Mouse (Mus musculus): ENCODE measurements around the gene Acmsd.

Acmsd gene

DNA sequence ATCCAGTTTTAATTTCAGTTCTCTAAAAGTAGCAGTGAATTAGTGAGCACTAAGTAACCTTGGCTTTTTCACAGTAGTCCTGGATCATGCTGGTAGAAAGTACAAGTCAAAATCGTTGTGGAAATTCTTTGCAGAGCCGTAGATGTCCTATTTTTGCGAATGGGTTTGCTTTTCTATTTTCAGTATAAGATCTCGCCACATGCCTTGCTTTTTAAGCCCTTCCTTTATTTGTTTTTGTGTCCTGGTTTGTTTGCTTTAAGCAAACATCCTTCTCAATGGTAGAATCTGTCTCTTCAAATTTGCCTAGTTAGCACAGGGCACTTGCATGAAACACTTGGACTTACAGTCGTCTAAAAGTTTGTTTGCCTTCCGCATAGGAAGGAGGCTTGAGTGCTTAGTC is 47.0 kb downstream of the Acmsd start:
- DNase-seq, result no peak

DNA sequence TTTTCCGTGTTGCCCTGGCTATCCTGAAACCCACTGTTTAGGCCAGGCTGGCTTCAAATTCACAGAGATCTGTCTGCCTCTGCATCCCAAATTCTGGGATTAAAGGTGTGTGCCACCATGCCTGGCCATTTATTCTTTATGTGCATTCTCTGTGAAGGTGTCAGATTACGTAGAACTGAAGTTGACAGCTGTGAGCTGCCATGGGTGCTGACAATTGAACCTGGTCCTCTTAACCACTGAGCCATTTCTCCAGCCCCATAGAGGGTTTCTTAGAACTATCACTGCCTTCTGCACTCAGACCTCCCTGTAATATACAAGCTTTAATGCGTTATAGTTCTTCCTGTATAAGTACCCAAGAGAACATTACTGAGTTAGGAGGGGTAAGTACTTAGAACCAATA is 49.4 kb downstream of the Acmsd start:
- no peak for DNase-seq

DNA sequence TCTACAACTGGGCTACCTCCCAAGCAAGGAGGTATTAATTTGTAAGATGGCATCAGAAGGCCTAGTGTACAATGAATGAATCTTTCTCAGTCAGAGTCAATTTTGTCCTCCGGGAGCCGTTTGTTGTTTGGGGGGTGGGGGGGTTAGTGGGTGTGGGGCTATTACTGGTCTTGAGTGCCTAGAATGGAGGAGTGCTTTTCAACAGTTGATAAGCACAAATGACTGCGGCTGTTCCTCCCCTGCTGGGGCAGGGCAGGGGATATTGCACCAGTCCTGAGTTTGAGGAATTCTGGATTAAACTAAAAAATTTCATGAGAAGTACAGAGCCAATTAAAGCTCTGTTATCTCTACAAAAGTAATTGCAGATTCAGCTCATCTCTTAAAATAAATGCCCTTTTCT is 50.9 kb downstream of the Acmsd start:
- no peak for DNase-seq

DNA sequence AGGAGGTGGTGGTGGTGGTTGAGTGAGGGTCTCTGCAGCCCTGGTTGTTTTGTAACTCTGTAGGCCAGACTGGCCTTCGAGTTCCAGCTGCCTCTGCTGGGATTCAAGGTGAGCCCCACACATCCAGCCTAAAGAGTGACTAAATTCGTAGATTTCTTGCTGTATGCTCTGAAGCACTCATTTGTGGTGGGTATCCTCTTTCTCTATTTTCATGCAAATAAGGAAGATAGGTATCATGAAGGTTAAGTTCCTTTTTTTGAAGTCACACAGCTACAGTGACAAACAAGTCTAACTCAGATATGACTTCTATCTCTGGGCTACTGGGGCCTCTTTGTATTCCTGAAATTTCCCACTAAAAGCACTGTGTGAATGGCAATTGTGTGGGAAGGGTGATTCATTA is 51.6 kb downstream of the Acmsd start:
- no peak for DNase-seq

DNA sequence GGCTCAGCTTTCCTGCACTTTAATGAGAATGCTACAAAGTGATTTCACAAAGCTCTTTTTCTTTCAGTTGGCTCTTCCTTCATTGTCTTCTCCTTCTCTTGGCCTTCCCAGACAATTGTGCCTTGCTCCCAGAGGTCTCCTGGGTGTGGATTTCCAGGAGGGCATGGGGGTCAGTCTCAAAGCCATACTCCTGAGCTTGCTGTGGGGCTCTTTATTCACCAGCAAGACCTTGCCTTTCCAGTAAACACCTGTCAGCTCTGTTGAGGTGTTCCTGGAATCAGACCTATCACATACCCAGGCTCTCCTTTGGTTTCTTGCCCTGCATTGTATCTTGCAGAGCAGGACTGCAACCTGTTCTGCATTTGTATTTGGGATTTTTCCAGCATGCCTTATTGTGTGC is 54.6 kb downstream of the Acmsd start:
- no peak for DNase-seq

DNA sequence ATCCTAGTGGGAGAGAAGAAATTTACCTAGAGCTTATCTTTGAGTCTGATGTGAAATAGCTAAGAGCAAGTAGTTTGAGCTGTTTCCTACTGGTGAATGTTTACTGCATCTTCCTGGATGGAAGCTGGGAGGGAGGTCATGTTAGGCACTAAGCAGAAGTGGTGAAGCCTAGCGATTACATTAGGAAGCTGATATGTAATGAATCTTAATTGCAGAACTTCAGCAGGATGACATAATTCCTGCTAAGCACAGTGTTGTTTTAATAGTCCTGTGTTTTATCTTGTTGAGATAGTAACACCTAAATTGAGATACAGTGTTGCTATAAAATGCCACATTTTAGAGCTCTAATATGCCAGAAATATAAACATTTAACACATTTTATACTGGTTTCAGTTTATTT is 56.7 kb downstream of the Acmsd start:
- DNase-seq, result no peak

DNA sequence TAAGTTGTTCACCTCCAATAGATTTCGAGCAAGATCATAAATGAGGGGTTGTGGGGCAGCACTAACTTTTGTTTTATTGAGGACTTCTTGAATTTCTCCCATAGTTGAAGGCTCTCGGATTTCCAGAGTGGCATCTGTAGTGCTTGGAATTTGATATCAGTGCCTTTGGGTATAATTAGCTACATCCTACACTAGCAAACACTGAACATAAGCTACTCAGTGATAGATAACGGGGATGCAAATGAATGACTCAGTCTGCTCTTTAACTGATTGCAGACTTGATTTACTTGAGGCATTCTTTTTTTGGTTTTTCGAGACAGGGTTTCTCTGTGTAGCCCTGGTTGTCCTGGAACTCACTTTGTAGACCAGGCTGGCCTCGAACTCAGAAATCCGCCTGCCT is 59.7 kb downstream of the Acmsd start:
- no peak for DNase-seq

DNA sequence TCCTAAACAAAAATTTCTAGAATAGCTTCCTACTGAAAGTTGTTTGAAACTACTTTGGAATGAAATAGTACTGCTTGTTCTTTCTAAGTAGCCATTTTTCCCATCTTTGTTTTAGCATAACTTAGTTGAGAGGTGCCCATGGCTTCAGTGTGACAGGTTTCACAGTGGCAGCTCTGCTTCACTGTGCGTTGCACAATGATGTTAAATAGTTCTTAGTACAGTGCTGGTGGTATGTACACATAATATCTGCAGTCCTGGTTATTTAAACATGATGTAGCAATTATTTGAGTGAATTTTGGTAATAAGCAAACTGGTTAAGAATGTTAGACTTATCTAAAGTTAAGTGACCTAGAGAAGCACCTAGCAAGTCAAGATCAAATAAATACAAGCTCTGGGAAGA is 64.2 kb downstream of the Acmsd start:
- no peak for DNase-seq

DNA sequence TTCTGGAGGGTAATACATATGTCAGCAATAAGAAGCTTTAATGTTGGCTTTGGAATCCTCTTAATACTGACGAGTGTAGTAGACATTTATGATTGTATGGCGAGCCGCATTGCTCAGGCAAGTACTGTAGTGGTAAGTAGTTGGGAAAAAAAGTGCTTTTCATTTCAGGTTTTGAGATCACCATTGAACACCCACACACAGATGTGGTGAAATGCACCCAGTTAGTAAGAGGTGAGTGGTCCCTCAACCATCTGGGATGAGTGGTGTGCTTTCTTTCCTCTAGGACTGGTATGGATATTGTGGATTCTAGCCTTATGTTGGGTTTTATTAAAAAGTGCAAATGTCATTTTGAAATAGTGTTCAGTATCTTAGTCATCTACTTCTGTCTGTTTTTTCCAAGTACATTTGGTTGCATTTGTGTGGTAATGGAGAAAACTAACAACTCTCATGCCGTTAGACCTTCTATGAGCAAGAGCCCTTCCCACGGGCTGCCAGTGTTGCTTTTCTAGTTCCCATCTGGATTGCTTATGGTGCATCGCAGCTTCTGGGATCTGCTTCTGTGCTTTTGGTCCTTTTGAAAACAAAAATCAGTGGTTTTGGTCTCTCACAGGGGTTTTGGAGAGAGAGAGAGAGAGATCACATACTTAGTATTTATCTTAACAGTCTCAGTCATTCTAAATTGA is 66.0 kb downstream of the Acmsd start:
- no peak for DNase-seq

DNA sequence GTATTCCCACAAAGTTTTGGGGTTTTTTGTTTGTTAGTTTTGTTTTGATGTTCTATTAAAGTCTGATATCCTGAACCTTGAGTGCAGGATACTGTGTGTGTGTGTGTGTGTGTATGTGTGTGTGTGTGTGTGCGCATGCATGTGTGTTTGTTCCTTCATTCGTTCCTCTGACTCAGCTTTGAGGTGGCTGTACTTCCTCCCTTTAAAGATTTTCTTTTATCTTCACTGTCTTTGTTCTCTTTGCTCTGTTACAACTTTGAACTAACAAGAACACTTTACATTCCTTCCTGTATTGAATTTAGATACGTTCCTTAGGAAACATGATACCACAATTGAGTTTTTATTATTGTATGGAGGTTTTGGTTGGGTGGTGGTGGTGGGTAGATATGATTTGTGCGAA is 67.1 kb downstream of the Acmsd start:
- no peak for DNase-seq

DNA sequence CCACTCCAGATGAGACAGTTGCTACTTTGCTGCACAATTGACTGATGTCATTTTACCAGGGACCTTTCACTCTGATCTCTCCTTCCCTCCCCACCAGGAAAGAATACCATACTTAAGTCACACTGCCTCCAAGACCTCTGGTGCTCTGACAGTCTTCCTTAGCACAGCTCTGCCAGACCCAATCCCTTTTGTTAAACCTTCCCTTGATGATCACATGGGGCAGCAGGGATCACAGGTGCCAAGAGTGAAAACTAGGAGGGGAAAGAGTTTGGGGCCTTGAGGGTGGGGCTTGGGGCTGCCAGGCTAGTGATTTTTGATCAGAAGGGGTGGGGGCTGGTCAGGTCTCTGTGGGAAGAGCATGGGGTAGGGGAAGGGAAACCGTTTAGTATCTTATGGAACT is 67.5 kb downstream of the Acmsd start:
- no peak for DNase-seq

DNA sequence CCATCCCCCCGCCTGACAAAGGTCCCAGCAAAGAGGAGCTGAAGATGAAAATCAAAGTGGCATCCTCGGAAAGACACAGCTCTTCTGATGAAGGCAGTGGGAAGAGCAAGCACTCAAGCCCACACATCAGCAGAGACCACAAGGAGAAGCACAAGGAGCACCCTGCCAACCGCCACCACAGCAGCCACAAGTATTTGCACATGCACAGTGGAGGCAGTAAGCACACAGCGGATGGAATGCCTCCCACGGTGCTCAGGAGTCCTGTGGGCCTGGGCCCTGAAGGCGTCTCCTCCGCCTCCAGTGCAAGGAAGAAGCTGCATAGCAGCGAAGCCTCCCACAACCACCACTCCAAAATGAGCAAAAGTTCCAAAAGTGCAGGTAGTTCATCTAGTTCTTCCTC is 73.7 kb downstream of the Acmsd start:
- no peak for DNase-seq

DNA sequence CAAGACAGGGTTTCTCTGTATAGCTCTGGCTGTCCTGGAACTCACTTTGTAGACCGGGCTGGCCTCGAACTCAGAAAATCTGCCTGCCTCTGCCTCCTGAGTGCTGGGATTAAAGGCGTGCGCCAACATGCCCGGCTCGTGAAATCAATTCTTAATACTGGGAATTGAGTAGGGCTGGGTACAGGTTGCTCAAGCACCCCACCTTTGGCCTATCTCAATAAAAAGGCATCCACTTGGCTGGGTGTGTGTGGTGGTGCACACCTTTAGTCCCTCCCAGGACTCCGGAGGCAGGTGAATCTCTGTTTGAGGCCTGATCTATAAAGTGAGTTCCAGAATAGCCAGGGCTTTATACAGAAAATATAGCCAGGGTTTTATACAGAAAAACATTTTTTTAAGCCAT is 79.5 kb downstream of the Acmsd start:
- no peak for DNase-seq

DNA sequence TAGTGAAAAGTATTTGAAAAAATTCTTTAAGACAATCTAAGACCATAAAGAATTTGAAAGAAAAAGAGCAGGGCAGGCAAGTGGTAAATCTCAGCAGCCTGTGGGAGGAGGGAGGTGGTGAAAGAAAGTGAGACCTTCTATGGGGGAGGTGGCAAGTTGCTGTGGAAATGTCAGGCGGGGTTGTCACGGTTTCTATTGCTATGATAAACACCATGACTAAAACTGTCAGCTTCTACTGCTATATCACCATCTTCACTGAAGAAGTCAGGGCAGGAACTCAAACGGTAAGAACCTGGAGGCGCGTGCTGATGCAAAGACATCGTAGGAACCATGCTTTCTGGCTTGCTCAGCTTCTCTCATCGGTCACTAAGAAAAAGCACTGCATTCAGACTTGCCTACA is 83.7 kb downstream of the Acmsd start:
- no peak for DNase-seq

DNA sequence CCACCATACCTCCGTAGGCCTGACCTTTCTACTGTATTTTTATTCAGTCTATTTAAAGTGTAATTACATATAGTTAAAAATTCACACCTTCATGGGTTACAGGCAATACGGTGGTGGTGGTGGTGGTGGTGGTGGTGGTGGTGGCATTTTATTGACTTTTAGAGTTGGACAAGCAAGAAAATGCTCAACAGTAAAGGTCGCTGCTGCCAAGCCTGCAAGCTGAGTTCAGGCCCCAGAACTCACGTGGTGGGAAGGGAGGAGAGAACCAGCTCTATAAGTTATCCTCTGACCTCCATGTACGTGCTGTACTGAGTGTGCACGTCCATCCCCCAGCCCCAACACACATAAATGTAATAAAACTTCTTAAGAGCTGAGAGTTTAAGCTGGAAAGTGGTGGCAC is 87.2 kb downstream of the Acmsd start:
- no peak for DNase-seq

All from thymus, adult 18-20 months (tissue).